Mouse (Mus musculus) layer of hippocampus, adult 2 months (tissue): ENCODE results near the gene H2-DMb1. TPM values are rescaled to one million over a fixed set of nuclear protein-coding genes. Genes with fewer than 3 reads are reported as not detected.

ENCODE experiments used
- DNase-seq, 2 experiments: peaks; one replicate each; pipeline ENCODE4 v3.0.0; 2022; ENCODE audit warnings: low spot score in 2 of 2
- H3K27ac ChIP-seq: fragments of 200-600 bp; 2 replicates; pipeline ENCODE4 v1.8.1; 2022
- H3K4me3 ChIP-seq: fragments of 200-600 bp; 2 replicates; pipeline ENCODE4 v1.8.1; 2022; ENCODE audit warnings: mild to moderate bottlenecking
- CTCF ChIP-seq: fragments of 200-600 bp; conservative IDR thresholded peaks from 2 replicates; pipeline ENCODE4 v1.8.1; 2022; ENCODE audit warnings: antibody characterized with exemption, mild to moderate bottlenecking, moderate library complexity
- total RNA-seq, 2 experiments: library from RNA; stranded (reverse); gene quantifications; 2 replicates each; pipeline ENCODE4 v1.2.3; 2021

The H2-DMb1 gene
- total RNA-seq, 2 experiments from 2014 or later, result 1.8 to 2.5 TPM

GRCm38 (mm10) chr17:34126826-34127420, 25.9 kb upstream of the H2-DMb1 start:
- Histone ChIP-seq H3K27ac (peak overlapping the region; percentile 92), H3K4me3 (no peak overlapping the region)
- no peak for DNase-seq
- TF ChIP-seq CTCF, result no peak

- Histone ChIP-seq H3K4me3 (no peak overlapping the region), H3K27ac (peak overlapping the region; percentile 92)
- DNase-seq, result peak in 1 of 2 experiments; percentile 68
- no peak for TF ChIP-seq CTCF
Measured at GRCm38 (mm10) chr17:34127475-34127874, 25.4 kb upstream of the H2-DMb1 start.

- peak overlapping the region; percentile 10 for H3K4me3 ChIP-seq
- peak overlapping the region; percentile 92 for H3K27ac ChIP-seq
- DNase-seq, result peak; percentile 68 to 76
- TF ChIP-seq CTCF, result peak; percentile 65
Measured at GRCm38 (mm10) chr17:34128264-34128937, 24.5 kb upstream of the H2-DMb1 start.

- no peak for DNase-seq
- peak; percentile 36 for TF ChIP-seq CTCF
- Histone ChIP-seq H3K4me3 (peak overlapping the region; percentile 8), H3K27ac (peak overlapping the region; percentile 92)
Measured at GRCm38 (mm10) chr17:34128944-34129791, 23.7 kb upstream of the H2-DMb1 start.

GRCm38 (mm10) chr17:34130073-34130947, 22.6 kb upstream of the H2-DMb1 start:
- no peak overlapping the region for H3K4me3 ChIP-seq
- DNase-seq, result no peak
- no peak for TF ChIP-seq CTCF
- peak overlapping the region; percentile 92; the same call in 1 of the 2 replicates for H3K27ac ChIP-seq

- TF ChIP-seq CTCF, result no peak
- DNase-seq, result no peak
- H3K4me3 ChIP-seq, result no peak overlapping the region
- peak overlapping the region; percentile 62 for H3K27ac ChIP-seq
Measured at GRCm38 (mm10) chr17:34131911-34132310, 21.0 kb upstream of the H2-DMb1 start.

GRCm38 (mm10) chr17:34133289-34133688, 19.6 kb upstream of the H2-DMb1 start:
- peak; percentile 61 for TF ChIP-seq CTCF
- H3K4me3 ChIP-seq, result no peak overlapping the region
- H3K27ac ChIP-seq, result no peak overlapping the region
- DNase-seq, result no peak

GRCm38 (mm10) chr17:34134451-34134850, 18.4 kb upstream of the H2-DMb1 start:
- H3K27ac ChIP-seq, result no peak overlapping the region
- TF ChIP-seq CTCF, result no peak
- H3K4me3 ChIP-seq, result no peak overlapping the region

GRCm38 (mm10) chr17:34135297-34136224, 17.3 kb upstream of the H2-DMb1 start:
- peak overlapping the region; percentile 66 for H3K4me3 ChIP-seq
- TF ChIP-seq CTCF, result peak; percentile 100
- peak; percentile 98 to 99 for DNase-seq
- peak overlapping the region; percentile 78 for H3K27ac ChIP-seq

More at GRCm38 (mm10) chr17:34134451-34134850, 18.4 kb upstream of the H2-DMb1 start:
- no peak for DNase-seq

- TF ChIP-seq CTCF, result no peak
- no peak for DNase-seq
- H3K27ac ChIP-seq, result no peak overlapping the region
- H3K4me3 ChIP-seq, result no peak overlapping the region
Measured at GRCm38 (mm10) chr17:34137601-34138000, 15.3 kb upstream of the H2-DMb1 start.

- no peak overlapping the region for H3K27ac ChIP-seq
- no peak for DNase-seq
- TF ChIP-seq CTCF, result no peak
- H3K4me3 ChIP-seq, result no peak overlapping the region
Measured at GRCm38 (mm10) chr17:34138655-34139054, 14.2 kb upstream of the H2-DMb1 start.
